Mouse (Mus musculus): Measurements from ENCODE around the gene Esrrg. TPM values are rescaled to one million over a fixed set of nuclear protein-coding genes. Genes with fewer than 3 reads are reported as not detected.

The Esrrg gene
- polyA plus RNA-seq, 1 experiment: 2.7 TPM

DNA sequence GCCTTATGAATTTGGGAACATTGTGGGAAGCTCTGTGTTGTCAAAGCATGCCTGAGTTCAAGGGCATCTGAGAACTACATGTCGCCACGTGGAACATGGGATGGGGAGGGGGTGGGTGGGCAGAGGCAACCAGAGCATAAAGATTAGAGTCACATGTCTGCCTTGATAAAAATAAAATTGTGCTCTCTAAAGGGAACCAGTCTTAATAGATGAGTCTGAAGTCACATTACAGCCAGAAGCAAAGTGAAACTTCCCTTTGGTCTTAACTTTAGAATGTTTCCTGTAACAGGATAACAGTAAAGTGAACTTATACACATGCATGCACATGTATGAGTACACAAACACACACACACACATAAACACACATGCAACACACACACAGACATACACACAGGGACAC, 545.1 kb downstream of the Esrrg start:
- no peak for DNase-seq (ENCODE audit: low read depth)

DNA sequence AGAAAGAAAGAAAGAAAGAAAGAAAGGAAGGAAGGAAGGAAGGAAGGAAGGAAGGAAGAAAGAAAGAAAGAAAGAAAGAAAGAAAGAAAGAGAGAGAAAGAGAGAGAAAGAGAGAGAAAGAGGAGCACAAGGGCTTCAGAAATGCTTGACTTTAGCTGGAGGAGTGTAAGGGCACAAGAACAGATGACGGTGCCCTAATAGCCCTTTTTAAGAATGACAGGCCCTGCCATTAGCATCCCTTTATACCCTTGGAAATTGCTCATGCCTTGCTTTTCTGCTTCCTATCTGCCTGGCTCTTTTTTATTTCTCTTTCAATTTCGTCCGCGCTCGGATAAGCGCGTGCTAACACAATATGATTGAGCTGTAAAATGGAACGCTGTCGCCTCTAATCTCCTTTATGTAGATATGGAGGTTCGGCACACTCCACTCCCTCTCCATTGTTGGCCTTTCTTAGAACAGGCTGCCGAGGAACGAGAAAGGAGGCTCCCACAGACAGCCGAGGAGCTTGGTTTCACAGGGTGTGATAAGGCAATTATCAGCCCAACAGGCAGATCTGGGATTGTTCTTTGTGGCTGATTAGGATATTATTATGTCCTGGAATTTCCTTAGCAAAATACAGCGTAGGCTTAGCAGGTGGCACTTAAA, 546.0 kb downstream of the Esrrg start:
- no peak for DNase-seq (ENCODE audit: low read depth)

DNA sequence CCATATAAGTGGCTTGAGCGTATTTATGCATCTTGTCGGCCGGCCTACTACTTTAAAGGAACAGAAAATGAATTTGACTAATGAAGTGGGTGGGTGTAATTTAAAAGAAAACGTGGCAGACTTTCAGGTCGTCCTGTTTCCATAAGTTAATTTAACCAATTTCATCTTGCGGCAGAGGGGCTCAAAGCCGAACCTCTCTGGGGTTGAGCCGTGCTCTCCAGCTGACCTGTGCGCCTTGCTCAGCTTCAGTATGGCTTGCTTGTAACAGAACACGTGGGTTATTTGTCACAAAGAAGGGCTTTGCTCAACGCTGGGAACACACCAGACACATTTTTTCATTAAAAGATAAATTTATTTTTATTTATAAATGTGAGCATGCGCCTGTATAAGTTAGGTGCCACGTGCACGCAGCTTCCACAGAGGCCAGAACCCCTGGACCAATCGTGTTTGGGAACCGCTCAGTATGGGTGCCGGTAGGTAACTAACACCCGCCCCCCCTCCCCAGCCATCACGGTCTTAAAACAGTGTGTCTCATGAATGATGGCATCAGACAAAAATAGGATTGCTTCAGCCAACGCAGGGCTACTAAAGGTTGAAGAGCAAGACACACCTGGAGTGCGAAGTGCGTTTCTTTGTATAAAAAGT, 546.7 kb downstream of the Esrrg start:
- no peak for DNase-seq (ENCODE audit: low read depth)

DNA sequence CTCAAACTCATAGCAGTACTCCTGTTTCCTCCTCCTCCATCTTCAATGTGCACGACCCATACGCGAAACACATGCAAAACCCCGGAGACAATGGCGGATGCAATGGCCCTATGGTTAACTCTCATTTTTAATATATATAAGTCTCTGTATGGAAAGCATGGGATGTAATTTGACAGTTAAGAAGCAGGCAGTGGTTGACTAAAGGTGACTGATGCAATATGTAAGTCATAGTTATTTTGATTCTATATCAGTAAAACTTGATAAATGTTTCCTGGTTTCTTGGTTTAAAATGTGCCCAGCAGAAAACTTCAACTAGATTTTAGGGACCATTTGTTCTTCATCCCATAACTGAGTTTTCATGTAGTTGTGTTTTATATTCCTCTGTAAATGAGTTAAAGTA, 547.9 kb downstream of the Esrrg start:
- no peak for DNase-seq (ENCODE audit: low read depth)

- no peak for DNase-seq (ENCODE audit: low read depth)
These were observed 548.8 kb downstream of the Esrrg start for GRCm38 (mm10) chr1:188157237-188157955.

- DNase-seq (ENCODE audit: low read depth): no peak
These were observed 550.1 kb downstream of the Esrrg start for GRCm38 (mm10) chr1:188158675-188159074.

DNA sequence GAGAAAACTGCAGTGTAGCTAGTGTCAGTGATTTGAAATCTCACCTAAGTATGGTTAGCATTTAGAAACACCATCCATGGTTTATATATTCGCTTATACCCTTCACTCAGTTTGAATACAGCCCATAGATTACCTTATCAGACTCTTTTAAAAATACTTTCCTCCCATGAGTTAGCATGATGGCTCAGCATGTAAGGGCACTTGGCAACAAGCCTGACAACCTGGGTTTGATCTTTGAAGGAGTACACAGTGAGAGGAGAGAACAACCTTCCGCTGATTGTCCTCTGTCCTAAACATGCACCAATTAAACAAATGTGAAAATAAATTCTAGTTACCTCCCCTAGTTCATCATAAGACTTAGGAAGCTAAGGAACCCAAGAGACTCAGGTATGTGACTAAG, 550.5 kb downstream of the Esrrg start:
- DNase-seq (ENCODE audit: low read depth): no peak

DNA sequence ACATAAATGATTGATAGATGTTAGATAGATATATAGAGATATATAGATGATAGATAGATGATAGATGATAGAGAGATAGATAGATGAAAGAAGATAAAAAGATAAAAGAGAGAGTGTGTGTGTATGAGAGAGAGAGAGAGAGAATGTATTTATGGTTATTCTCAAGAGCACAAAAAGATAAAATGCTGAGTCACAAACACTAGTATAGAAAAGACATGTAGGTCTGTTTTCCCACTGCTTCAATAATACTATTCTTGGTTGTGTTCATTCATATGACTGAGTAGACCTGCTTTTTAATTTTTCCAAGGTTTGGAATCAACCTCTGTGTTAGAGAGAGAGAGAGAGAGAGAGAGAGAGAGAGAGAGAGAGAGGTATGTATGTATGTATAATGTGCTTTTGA, 554.5 kb downstream of the Esrrg start:
- no peak for DNase-seq (ENCODE audit: low read depth)

- DNase-seq (ENCODE audit: low read depth): no peak
These were observed 555.7 kb downstream of the Esrrg start for GRCm38 (mm10) chr1:188164251-188164650.

DNA sequence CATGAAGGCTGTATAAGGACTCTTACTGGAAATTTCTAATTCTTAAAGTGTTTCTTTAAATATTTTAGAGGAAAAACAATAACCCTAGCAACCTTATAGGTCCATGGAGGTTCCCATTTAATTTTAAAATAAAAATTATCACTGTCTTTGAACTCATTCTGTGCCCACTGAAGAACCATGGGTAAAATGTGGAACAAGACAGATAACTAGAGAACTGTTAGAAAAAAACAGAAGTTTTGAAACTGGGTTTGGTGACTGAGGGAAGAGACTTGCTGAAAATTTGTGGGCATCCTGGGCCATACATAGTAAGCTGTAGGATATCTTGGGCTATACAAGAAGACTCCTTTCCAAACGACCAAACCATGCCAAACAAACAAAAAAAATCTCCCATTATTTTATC, 565.3 kb downstream of the Esrrg start:
- DNase-seq (ENCODE audit: low read depth): no peak

GRCm38 (mm10) chr1:188182951-188183350, 574.4 kb downstream of the Esrrg start:
- DNase-seq (ENCODE audit: low read depth): no peak

DNA sequence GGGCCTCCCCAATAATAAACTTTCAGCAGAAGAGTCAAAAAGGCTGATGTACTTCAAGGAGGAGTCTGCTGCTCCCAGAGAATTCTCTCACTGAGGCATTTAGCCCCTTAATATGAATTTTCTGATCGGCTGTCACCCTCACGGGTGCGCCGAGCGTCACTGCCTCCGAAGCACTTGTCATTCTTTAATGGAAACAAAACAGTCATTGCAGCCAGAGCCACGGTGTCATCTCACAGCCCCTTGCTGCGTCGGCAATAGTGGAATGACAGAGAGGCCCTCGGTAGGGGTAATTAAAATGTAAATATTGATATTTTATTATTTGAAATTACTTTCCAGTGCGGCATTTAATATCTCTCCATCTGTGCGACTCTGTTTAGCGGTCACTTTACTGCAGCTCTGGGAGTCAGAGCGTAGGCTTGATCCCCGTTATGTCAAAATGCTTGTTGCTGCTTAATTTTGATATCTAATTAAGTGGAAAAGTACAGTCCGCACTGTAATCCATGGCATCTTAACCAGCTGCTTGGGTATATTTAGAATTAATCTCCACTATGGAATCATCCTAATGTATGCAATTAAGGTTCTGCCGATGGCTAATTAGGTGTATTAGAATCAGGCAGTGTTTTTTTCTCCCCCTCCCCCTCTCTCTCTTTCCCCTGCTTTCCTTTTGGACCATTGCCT, 578.0 kb downstream of the Esrrg start:
- no peak for DNase-seq (ENCODE audit: low read depth)

- no peak for DNase-seq (ENCODE audit: low read depth)
These were observed 584.4 kb downstream of the Esrrg start for GRCm38 (mm10) chr1:188192971-188193370.

- DNase-seq (ENCODE audit: low read depth): no peak
These were observed 598.8 kb downstream of the Esrrg start for GRCm38 (mm10) chr1:188207421-188207820.

- DNase-seq (ENCODE audit: low read depth): no peak
These were observed 600.4 kb downstream of the Esrrg start for GRCm38 (mm10) chr1:188209025-188209424.

DNA sequence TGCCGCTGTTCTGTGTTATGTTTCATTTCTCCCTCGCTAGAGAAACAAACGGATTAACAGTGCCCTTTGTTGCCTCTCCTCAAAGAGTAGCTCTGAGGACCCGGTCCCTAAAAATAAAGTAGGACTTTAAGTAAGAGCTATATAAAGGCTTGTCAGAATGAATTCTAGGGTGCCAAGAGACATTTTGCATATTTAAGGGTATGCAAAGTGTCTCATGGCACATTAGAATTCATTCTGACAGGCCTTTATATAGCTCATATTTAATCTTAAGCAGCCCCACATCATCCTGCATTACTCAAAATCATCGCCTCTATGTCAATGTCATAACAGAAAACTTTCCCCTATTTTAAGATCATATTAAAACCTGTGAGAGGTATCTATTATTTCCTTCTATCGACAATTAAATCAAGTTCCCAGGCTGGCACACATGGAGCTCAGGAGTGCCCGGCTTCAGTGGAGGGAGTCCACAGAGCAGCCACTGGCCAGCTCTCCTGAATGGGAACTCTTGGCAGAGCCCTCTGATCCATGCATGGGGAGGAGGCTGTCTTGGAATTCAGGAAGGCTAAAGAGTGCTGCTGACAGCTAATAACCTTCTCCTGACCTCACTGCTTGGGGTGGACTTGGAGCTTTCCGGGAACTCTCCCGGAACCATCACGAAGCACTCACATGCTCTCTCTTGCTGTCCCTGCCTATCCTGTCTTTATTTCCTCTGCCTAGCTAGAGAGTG, 606.5 kb downstream of the Esrrg start:
- no peak for DNase-seq (ENCODE audit: low read depth)

GRCm38 (mm10) chr1:188221226-188221792, 612.7 kb downstream of the Esrrg start:
- DNase-seq (ENCODE audit: low read depth): no peak

- no peak for DNase-seq (ENCODE audit: low read depth)
These were observed 624.6 kb downstream of the Esrrg start for GRCm38 (mm10) chr1:188233036-188233724.

DNA sequence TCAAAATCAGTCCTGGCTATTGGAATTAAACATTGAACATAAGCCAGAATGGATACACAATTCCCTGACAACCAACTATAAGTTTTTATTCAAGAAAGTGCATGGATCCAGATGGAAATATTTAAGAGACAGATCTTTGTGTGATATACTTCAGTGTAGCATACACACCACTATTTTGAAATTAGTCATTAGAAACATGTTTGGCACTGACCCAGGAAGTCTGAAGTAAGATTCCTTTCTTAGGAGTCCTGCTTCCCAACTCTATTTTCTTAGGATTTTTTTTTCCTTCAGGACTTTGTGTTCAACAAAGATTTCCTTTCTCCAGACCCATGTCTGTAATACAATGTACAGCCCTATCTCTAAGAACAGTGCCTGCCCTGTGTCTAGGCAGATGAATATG, 630.0 kb downstream of the Esrrg start:
- no peak for DNase-seq (ENCODE audit: low read depth)

- no peak for DNase-seq (ENCODE audit: low read depth)
These were observed 633.2 kb downstream of the Esrrg start for GRCm38 (mm10) chr1:188241766-188242165.

GRCm38 (mm10) chr1:188257500-188257899, 648.9 kb downstream of the Esrrg start:
- DNase-seq (ENCODE audit: low read depth): no peak
